Mouse (Mus musculus): ENCODE measurements around the gene Tia1. TPM values are rescaled to one million over a fixed set of nuclear protein-coding genes. Genes with fewer than 3 reads are reported as not detected.
A peak's percentile ranks its signal among the peaks of the same experiment; 100 is the strongest.

Gene Tia1
- polyA plus RNA-seq, 1 experiment from 2014 or later: 130 TPM

GRCm38 (mm10) chr6:86366853-86367249 lies 37.2 kb upstream of the Tia1 start:
- H3K27me3 ChIP-seq (replicated peaks; ENCODE audit: control insufficient read depth, insufficient read depth, low read length): no peaks in the 10 kb centered on the region
- H3K4me2 ChIP-seq (ENCODE audit: low read depth, low read length): no peak overlapping the region; the same call in 1 of the 2 replicates
- ATAC-seq (ENCODE audit: low read depth): no peak
- no peak overlapping the region for H3K9ac ChIP-seq (ENCODE audit: low read depth, low read length)
- WGBS: 76% methylated on average over 2 of the region's 2 CpGs
- no peak for DNase-seq (ENCODE audit: low spot score)
- H3K27ac ChIP-seq (replicated peaks; ENCODE audit: low read depth, low read length): no peak overlapping the region
- peaks cover 16% of the 10 kb centered on the region for H3K36me3 ChIP-seq (ENCODE audit: control insufficient read depth, insufficient read depth, low read length)
- H3K4me1 ChIP-seq (ENCODE audit: control insufficient read depth, insufficient read depth, low read length): peaks cover 6% of the 10 kb centered on the region
- no peaks in the 10 kb centered on the region for H3K9me3 ChIP-seq (ENCODE audit: control insufficient read depth, low read length)
- H3K4me3 ChIP-seq (ENCODE audit: low read depth, low read length): 0 out of 2 replicates have a peak overlapping the region, but pooled peaks have one; percentile 74

- Histone ChIP-seq H3K9me3 (ENCODE audit: control insufficient read depth, low read length) (no peaks in the 10 kb centered on the region), H3K4me2 (ENCODE audit: low read depth, low read length) (no peak overlapping the region), H3K4me1 (ENCODE audit: control insufficient read depth, insufficient read depth, low read length) (peaks cover 14% of the 10 kb centered on the region), H3K9ac (ENCODE audit: low read depth, low read length) (no peak overlapping the region), H3K27ac (replicated peaks; ENCODE audit: low read depth, low read length) (no peak overlapping the region), H3K4me3 (ENCODE audit: low read depth, low read length) (no peak overlapping the region), H3K27me3 (replicated peaks; ENCODE audit: control insufficient read depth, insufficient read depth, low read length) (no peaks in the 10 kb centered on the region), H3K36me3 (ENCODE audit: control insufficient read depth, insufficient read depth, low read length) (peaks cover 16% of the 10 kb centered on the region)
- ATAC-seq (ENCODE audit: low read depth) (no peak), DNase-seq (ENCODE audit: low spot score) (no peak)
- WGBS: 91% methylated on average over 5 of the region's 5 CpGs
Observed at GRCm38 (mm10) chr6:86368479-86368878, 35.5 kb upstream of the Tia1 start.

- Histone ChIP-seq H3K9me3 (ENCODE audit: control insufficient read depth, low read length) (no peaks in the 10 kb centered on the region), H3K4me1 (ENCODE audit: control insufficient read depth, insufficient read depth, low read length) (peaks cover 14% of the 10 kb centered on the region), H3K9ac (ENCODE audit: low read depth, low read length) (peak overlapping the region; percentile 94), H3K27me3 (replicated peaks; ENCODE audit: control insufficient read depth, insufficient read depth, low read length) (no peaks in the 10 kb centered on the region), H3K36me3 (ENCODE audit: control insufficient read depth, insufficient read depth, low read length) (peaks cover 20% of the 10 kb centered on the region), H3K4me2 (ENCODE audit: low read depth, low read length) (peak overlapping the region; percentile 90), H3K4me3 (ENCODE audit: low read depth, low read length) (peak overlapping the region; percentile 83; the same call in 1 of the 2 replicates), H3K27ac (replicated peaks; ENCODE audit: low read depth, low read length) (peak overlapping the region; percentile 94)
- WGBS: 64% methylated on average over 3 of the region's 3 CpGs
- ATAC-seq (ENCODE audit: low read depth): no peak
- DNase-seq (ENCODE audit: low spot score): no peak
Observed at GRCm38 (mm10) chr6:86370093-86370713, 33.8 kb upstream of the Tia1 start.

- H3K9me3 ChIP-seq (ENCODE audit: control insufficient read depth, low read length): no peaks in the 10 kb centered on the region
- DNase-seq (ENCODE audit: low spot score) (no peak), ATAC-seq (ENCODE audit: low read depth) (no peak; the same call in 1 of the 2 replicates)
- peak within 1 kb of the TSS; percentile 83 for H3K4me3 ChIP-seq (ENCODE audit: low read depth, low read length)
- peak within 1 kb of the TSS; percentile 94 for H3K27ac ChIP-seq (replicated peaks; ENCODE audit: low read depth, low read length)
- peaks cover 14% of the 10 kb centered on the region for H3K4me1 ChIP-seq (ENCODE audit: control insufficient read depth, insufficient read depth, low read length)
- peak within 1 kb of the TSS; percentile 90 for H3K4me2 ChIP-seq (ENCODE audit: low read depth, low read length)
- H3K9ac ChIP-seq (ENCODE audit: low read depth, low read length): peak within 1 kb of the TSS; percentile 94
- 20% methylated on average over 15 of the region's 15 CpGs for WGBS
- H3K27me3 ChIP-seq (replicated peaks; ENCODE audit: control insufficient read depth, insufficient read depth, low read length): no peaks in the 10 kb centered on the region
- peaks cover 21% of the 10 kb centered on the region for H3K36me3 ChIP-seq (ENCODE audit: control insufficient read depth, insufficient read depth, low read length)
Observed at GRCm38 (mm10) chr6:86370764-86371339, 33.2 kb upstream of the Tia1 start, which contains the start of gene Snrpg. TSS of gene Snrpg (plus strand) at chr6:86371304.

GRCm38 (mm10) chr6:86371340-86371911 lies 32.6 kb upstream of the Tia1 start:
- Histone ChIP-seq H3K9ac (ENCODE audit: low read depth, low read length) (peak overlapping the region; percentile 94), H3K4me1 (ENCODE audit: control insufficient read depth, insufficient read depth, low read length) (peaks cover 14% of the 10 kb centered on the region), H3K36me3 (ENCODE audit: control insufficient read depth, insufficient read depth, low read length) (peaks cover 26% of the 10 kb centered on the region), H3K9me3 (ENCODE audit: control insufficient read depth, low read length) (no peaks in the 10 kb centered on the region), H3K27me3 (replicated peaks; ENCODE audit: control insufficient read depth, insufficient read depth, low read length) (no peaks in the 10 kb centered on the region), H3K4me2 (ENCODE audit: low read depth, low read length) (peak overlapping the region; percentile 90), H3K4me3 (ENCODE audit: low read depth, low read length) (peak overlapping the region; percentile 83), H3K27ac (replicated peaks; ENCODE audit: low read depth, low read length) (peak overlapping the region; percentile 94)
- peak; percentile 98 for ATAC-seq (ENCODE audit: low read depth)
- under 1% methylated on average over 50 of the region's 50 CpGs for WGBS
- DNase-seq (ENCODE audit: low spot score): peak; percentile 99

- WGBS: 6% methylated on average over 12 of the region's 12 CpGs
- Histone ChIP-seq H3K9me3 (ENCODE audit: control insufficient read depth, low read length) (no peaks in the 10 kb centered on the region), H3K27me3 (replicated peaks; ENCODE audit: control insufficient read depth, insufficient read depth, low read length) (no peaks in the 10 kb centered on the region), H3K4me1 (ENCODE audit: control insufficient read depth, insufficient read depth, low read length) (peaks cover 14% of the 10 kb centered on the region), H3K27ac (replicated peaks; ENCODE audit: low read depth, low read length) (no peak overlapping the region), H3K4me2 (ENCODE audit: low read depth, low read length) (peak overlapping the region; percentile 90), H3K36me3 (ENCODE audit: control insufficient read depth, insufficient read depth, low read length) (peaks cover 32% of the 10 kb centered on the region), H3K9ac (ENCODE audit: low read depth, low read length) (peak overlapping the region; percentile 94), H3K4me3 (ENCODE audit: low read depth, low read length) (peak overlapping the region; percentile 83)
- ATAC-seq (ENCODE audit: low read depth): no peak
- DNase-seq (ENCODE audit: low spot score): no peak
Observed at GRCm38 (mm10) chr6:86371950-86372516, 32.0 kb upstream of the Tia1 start.

- Histone ChIP-seq H3K4me1 (ENCODE audit: control insufficient read depth, insufficient read depth, low read length) (peaks cover 14% of the 10 kb centered on the region), H3K4me3 (ENCODE audit: low read depth, low read length) (no peak overlapping the region), H3K27me3 (replicated peaks; ENCODE audit: control insufficient read depth, insufficient read depth, low read length) (no peaks in the 10 kb centered on the region), H3K36me3 (ENCODE audit: control insufficient read depth, insufficient read depth, low read length) (peaks cover 36% of the 10 kb centered on the region), H3K27ac (replicated peaks; ENCODE audit: low read depth, low read length) (no peak overlapping the region), H3K4me2 (ENCODE audit: low read depth, low read length) (no peak overlapping the region), H3K9me3 (ENCODE audit: control insufficient read depth, low read length) (no peaks in the 10 kb centered on the region), H3K9ac (ENCODE audit: low read depth, low read length) (no peak overlapping the region)
- ATAC-seq (ENCODE audit: low read depth) (no peak), DNase-seq (ENCODE audit: low spot score) (no peak)
- WGBS: 94% methylated on average over 6 of the region's 6 CpGs
Observed at GRCm38 (mm10) chr6:86373556-86373955, 30.5 kb upstream of the Tia1 start.

GRCm38 (mm10) chr6:86378341-86378740 lies 25.7 kb upstream of the Tia1 start:
- Histone ChIP-seq H3K36me3 (ENCODE audit: control insufficient read depth, insufficient read depth, low read length) (peaks cover 51% of the 10 kb centered on the region), H3K4me2 (ENCODE audit: low read depth, low read length) (no peak overlapping the region), H3K9ac (ENCODE audit: low read depth, low read length) (no peak overlapping the region), H3K4me1 (ENCODE audit: control insufficient read depth, insufficient read depth, low read length) (no peaks in the 10 kb centered on the region), H3K4me3 (ENCODE audit: low read depth, low read length) (no peak overlapping the region), H3K9me3 (ENCODE audit: control insufficient read depth, low read length) (no peaks in the 10 kb centered on the region), H3K27me3 (replicated peaks; ENCODE audit: control insufficient read depth, insufficient read depth, low read length) (no peaks in the 10 kb centered on the region), H3K27ac (replicated peaks; ENCODE audit: low read depth, low read length) (no peak overlapping the region)
- ATAC-seq (ENCODE audit: low read depth): no peak
- 91% methylated on average over 3 of the region's 3 CpGs for WGBS
- DNase-seq (ENCODE audit: low spot score): no peak

All from embryonic facial prominence, embryonic 14.5 days (tissue).